Mouse (Mus musculus) myocyte (in vitro differentiated cells): ENCODE measurements around the gene Gm17349. TPM values are rescaled to one million over a fixed set of nuclear protein-coding genes. Genes with fewer than 3 reads are reported as not detected.
A peak's percentile ranks its signal among the peaks of the same experiment; 100 is the strongest.

ENCODE experiments used
- H3K27me3 ChIP-seq: one replicate; pipeline ENCODE4 v1.6.1; 2011; ENCODE audit not compliant: control insufficient read depth, insufficient read depth, insufficient read length
- H3K36me3 ChIP-seq: one replicate; pipeline ENCODE4 v1.6.1; 2011; ENCODE audit not compliant: control insufficient read depth, insufficient read depth
- H3K4me2 ChIP-seq: one replicate; pipeline ENCODE4 v1.6.1; 2011; ENCODE audit warnings: low read depth, control low read depth
- H3K4me3 ChIP-seq: one replicate; pipeline ENCODE4 v1.5.1; 2011; ENCODE audit warnings: mild to moderate bottlenecking, control low read depth, moderate library complexity
- H3K79me2 ChIP-seq: one replicate; pipeline ENCODE4 v1.6.1; 2011; ENCODE audit not compliant: control insufficient read depth, insufficient read depth
- H3ac ChIP-seq: one replicate; pipeline ENCODE4 v1.6.1; 2011; ENCODE audit not compliant: control insufficient read depth, insufficient read length
- CEBPB ChIP-seq: IDR thresholded peaks from 2 replicates; pipeline ENCODE4 v1.6.1; 2011; ENCODE audit warnings: mild to moderate bottlenecking, moderate library complexity; ENCODE audit not compliant: poor library complexity, insufficient read depth, severe bottlenecking
- E2F4 ChIP-seq: IDR thresholded peaks from one replicate; pipeline ENCODE4 v1.6.1; 2011; ENCODE audit warnings: mild to moderate bottlenecking, control low read depth, moderate library complexity; ENCODE audit not compliant: insufficient read depth
- MAX ChIP-seq: IDR thresholded peaks from one replicate; pipeline ENCODE4 v1.6.1; 2011; ENCODE audit warnings: low read depth, mild to moderate bottlenecking, control low read depth
- MYOD1 ChIP-seq, 3 experiments: IDR thresholded peaks; one replicate each; pipeline ENCODE4 v1.6.1; 2011; ENCODE audit warnings: control low read depth in 2 of 3, low read depth in 2 of 3, mild to moderate bottlenecking in 2 of 3, moderate library complexity in 1 of 3; ENCODE audit not compliant: insufficient read length in 2 of 3, control insufficient read depth in 1 of 3
- MYOG ChIP-seq, 3 experiments: IDR thresholded peaks; one replicate each; pipeline ENCODE4 v1.6.1; 2011; ENCODE audit warnings: control low read depth in 2 of 3, low read depth in 2 of 3, mild to moderate bottlenecking in 2 of 3; ENCODE audit not compliant: insufficient read length in 2 of 3, control insufficient read depth in 1 of 3, insufficient read depth in 1 of 3
- POLR2A ChIP-seq: IDR thresholded peaks from one replicate; pipeline ENCODE4 v1.6.1; 2011; ENCODE audit warnings: low read depth, mild to moderate bottlenecking, control low read depth, moderate library complexity; ENCODE audit not compliant: insufficient read length
- POLR2AphosphoS2 ChIP-seq: IDR thresholded peaks from one replicate; pipeline ENCODE4 v1.6.1; 2011; ENCODE audit warnings: low read depth, control low read depth; ENCODE audit not compliant: insufficient read length
- REST ChIP-seq: IDR thresholded peaks from one replicate; pipeline ENCODE4 v1.6.1; 2011; ENCODE audit warnings: mild to moderate bottlenecking, control low read depth, moderate library complexity; ENCODE audit not compliant: insufficient read depth, insufficient read length
- SRF ChIP-seq: IDR thresholded peaks from one replicate; pipeline ENCODE4 v1.6.1; 2011; ENCODE audit warnings: low read depth; ENCODE audit not compliant: control insufficient read depth, insufficient read length
- TCF12 ChIP-seq: IDR thresholded peaks from one replicate; pipeline ENCODE4 v1.6.1; 2011; ENCODE audit warnings: mild to moderate bottlenecking, control low read depth; ENCODE audit not compliant: poor library complexity, insufficient read depth, severe bottlenecking
- TCF3 ChIP-seq: IDR thresholded peaks from one replicate; pipeline ENCODE4 v1.6.1; 2011; ENCODE audit warnings: low read depth, control low read depth; ENCODE audit not compliant: insufficient read length
- USF1 ChIP-seq: IDR thresholded peaks from one replicate; pipeline ENCODE4 v1.6.1; 2011; ENCODE audit warnings: low read depth, mild to moderate bottlenecking, control low read depth, moderate library complexity
- polyA plus RNA-seq: library from polyadenylated mRNA; unstranded; fragments of >200 nt; fragmentation: generic; extraction: Trizol; gene quantifications from one replicate; pipeline ENCODE4 v1.2.1, GENCODE M21; 2012; ENCODE audit warnings: missing spikeins

Gm17349 gene
- polyA plus RNA-seq, 1 experiment, result not detected

DNA sequence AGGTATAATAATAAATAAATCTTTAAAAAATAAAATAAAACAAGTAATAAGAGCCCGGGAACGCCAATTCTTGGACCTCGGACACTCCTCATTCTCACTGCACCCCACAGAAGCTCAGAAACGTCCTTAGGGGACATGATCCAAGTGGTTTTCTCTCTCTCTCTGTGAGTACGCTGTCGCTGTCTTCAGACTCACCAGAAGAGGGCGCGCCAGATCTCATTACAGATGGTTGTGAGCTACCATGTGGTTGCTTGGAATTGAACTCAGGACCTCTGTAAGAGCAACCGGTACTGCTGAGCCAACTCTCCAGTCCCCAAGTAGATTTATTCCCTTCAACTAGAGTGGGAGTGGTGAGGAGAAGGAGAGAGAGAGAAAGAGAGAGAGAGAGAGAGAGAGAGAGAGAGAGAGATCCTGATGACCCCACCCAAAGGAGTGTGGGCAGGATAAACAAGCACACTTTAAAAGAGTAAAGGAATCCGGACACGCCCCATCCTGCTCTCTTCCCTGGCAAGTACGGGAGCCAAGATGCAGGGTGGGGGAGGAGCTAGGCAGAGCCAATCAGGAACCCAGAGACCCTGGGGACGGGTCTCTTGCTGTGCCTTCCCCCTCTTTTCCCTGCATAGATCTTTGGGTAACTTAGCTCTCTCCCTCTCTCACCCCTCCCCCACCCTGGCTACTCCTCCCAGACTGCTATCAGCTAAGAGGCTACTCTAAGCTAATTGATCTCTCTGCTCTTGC is 27.1 kb downstream of the Gm17349 start:
- Histone ChIP-seq H3K79me2 (no peaks in the 10 kb centered on the region), H3ac (no peak overlapping the region), H3K36me3 (no peaks in the 10 kb centered on the region), H3K27me3 (peaks cover 15% of the 10 kb centered on the region), H3K4me3 (no peak overlapping the region), H3K4me2 (no peak overlapping the region)
- TF ChIP-seq CEBPB (no peak), POLR2AphosphoS2 (no peak), MYOD1 (IDR thresholded peaks at IDR 0.05; ENCODE audit: control insufficient read depth in 1 of 3, insufficient read length in 2 of 3, low read depth in 2 of 3) (no peak), SRF (no peak), REST (no peak)

DNA sequence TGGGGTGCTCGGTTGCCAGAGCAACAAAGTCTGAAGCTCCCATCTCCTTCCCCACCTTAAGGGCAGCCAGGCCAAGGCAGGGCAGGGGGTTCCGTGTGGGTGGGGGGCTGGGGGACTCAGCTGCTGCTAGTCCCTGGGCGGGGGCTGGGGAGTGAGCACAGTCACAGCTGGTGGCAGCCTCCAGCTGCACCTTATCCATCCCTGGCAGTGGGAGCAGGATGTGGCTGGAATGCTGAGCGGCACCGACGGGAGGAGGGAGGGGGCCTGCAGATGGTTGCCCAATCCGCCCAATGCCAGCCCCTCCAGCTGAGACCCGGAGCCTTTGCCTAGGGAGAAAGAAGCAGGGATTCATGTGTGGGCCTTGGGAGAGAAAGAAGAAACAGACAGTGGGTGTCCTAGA is 28.2 kb downstream of the Gm17349 start:
- Histone ChIP-seq H3K36me3 (no peaks in the 10 kb centered on the region), H3K79me2 (no peaks in the 10 kb centered on the region), H3K4me3 (no peak overlapping the region), H3K27me3 (peaks cover 25% of the 10 kb centered on the region), H3K4me2 (no peak overlapping the region), H3ac (no peak overlapping the region)
- TF ChIP-seq TCF3 (no peak), TCF12 (no peak), POLR2A (no peak), POLR2AphosphoS2 (no peak), REST (no peak), MYOG (IDR thresholded peaks at IDR 0.05; ENCODE audit: control insufficient read depth in 1 of 3, insufficient read depth in 1 of 3, insufficient read length in 2 of 3, low read depth in 2 of 3) (no peak), MYOD1 (IDR thresholded peaks at IDR 0.05; ENCODE audit: control insufficient read depth in 1 of 3, insufficient read length in 2 of 3, low read depth in 2 of 3) (peak in 1 of 3 experiments; percentile 28)

DNA sequence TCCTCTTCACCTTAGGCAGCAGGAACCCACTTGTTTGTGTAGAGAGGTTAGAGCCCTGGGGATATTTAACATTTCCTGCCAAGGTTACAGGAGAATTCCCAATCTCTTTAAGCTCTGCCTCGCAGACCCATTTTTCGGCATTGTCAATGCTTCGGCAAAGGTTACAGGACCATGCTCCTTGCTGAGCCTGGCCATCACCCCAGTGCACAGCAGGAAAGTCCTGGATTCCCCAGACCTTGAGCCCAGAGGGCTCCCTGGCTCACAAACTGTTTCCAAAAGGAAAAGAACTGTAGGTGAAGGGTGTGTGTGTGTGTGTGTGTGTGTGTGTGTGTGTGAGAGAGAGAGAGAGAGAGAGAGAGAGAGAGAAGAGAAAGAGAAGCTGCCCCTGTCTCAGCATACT is 30.4 kb downstream of the Gm17349 start:
- Histone ChIP-seq H3ac (no peak overlapping the region), H3K27me3 (peaks cover 41% of the 10 kb centered on the region), H3K4me3 (no peak overlapping the region), H3K4me2 (no peak overlapping the region), H3K79me2 (no peaks in the 10 kb centered on the region), H3K36me3 (no peaks in the 10 kb centered on the region)
- TF ChIP-seq E2F4 (no peak), SRF (no peak), MAX (no peak), TCF12 (no peak), CEBPB (no peak), USF1 (no peak), REST (no peak), POLR2AphosphoS2 (no peak), MYOD1 (IDR thresholded peaks at IDR 0.05; ENCODE audit: control insufficient read depth in 1 of 3, insufficient read length in 2 of 3, low read depth in 2 of 3) (no peak), MYOG (IDR thresholded peaks at IDR 0.05; ENCODE audit: control insufficient read depth in 1 of 3, insufficient read depth in 1 of 3, insufficient read length in 2 of 3, low read depth in 2 of 3) (no peak), TCF3 (no peak), POLR2A (no peak)

DNA sequence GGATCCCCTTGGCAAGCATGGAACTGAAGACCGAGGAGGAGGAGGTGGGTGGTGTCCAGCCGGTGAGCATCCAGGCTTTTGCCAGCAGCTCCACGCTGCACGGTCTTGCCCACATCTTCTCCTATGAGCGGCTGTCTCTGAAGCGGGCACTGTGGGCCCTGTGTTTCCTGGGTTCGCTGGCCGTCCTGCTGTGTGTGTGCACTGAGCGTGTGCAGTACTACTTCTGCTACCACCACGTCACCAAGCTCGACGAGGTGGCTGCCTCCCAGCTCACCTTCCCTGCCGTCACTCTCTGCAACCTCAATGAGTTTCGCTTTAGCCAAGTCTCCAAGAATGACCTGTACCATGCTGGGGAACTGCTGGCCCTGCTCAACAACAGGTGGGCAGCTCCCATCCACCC is 33.5 kb downstream of the Gm17349 start:
- TF ChIP-seq TCF3, result no peak
- no peak for TF ChIP-seq MYOG (IDR thresholded peaks at IDR 0.05; ENCODE audit: control insufficient read depth in 1 of 3, insufficient read depth in 1 of 3, insufficient read length in 2 of 3, low read depth in 2 of 3)
- TF ChIP-seq TCF12, result no peak
- TF ChIP-seq E2F4, result no peak
- no peak for TF ChIP-seq REST
- TF ChIP-seq CEBPB, result no peak
- H3K79me2 ChIP-seq, result no peaks in the 10 kb centered on the region
- peaks cover 44% of the 10 kb centered on the region for H3K27me3 ChIP-seq
- no peak overlapping the region for H3K4me3 ChIP-seq
- H3K4me2 ChIP-seq, result no peak overlapping the region
- no peak overlapping the region for H3ac ChIP-seq
- no peaks in the 10 kb centered on the region for H3K36me3 ChIP-seq

DNA sequence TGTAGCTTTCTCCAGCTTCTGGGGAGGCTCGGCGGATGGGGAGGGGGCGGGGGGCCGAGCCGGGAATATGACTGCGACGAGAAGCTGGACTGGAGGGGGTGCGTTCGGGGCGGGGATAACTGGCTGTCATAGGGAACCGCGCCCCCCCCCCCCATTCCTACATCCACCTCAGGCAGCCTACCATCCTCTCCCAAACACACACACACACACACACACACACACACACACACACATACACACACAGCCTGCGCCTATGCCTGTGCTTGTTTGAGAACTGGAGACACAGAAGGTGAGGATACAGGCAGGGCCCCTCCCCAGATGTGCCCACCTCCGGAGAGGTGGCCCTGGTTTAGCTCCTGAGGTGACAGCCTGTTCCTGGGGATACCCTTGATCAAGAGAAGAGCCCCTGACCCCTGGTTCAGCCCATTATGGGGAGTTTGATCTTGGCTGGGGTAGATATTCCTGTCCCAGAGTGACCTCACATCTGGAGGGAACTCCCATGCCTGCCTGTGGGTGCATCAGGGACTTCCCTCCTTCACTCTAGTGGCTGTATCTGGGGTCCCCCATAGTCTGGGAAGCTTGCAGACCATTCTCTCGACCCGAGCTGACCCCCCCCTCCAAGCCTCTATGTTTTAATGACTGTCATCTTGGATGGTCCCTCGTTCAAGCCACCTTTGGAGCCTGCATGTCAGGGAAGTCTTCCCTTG is 34.2 kb downstream of the Gm17349 start:
- H3K79me2 ChIP-seq, result no peaks in the 10 kb centered on the region
- TF ChIP-seq TCF12 (no peak), CEBPB (no peak)
- no peaks in the 10 kb centered on the region for H3K36me3 ChIP-seq
- peaks cover 44% of the 10 kb centered on the region for H3K27me3 ChIP-seq
- no peak overlapping the region for H3ac ChIP-seq
- H3K4me3 ChIP-seq, result no peak overlapping the region
- H3K4me2 ChIP-seq, result peak overlapping the region; percentile 80
